Mouse (Mus musculus): ENCODE measurements around the gene Rimbp2.
"Not testable (repeated sequence)": the region's sequence is repeated elsewhere in the genome, so short reads cannot be mapped to it uniquely, and the experiment has no call there.

Rimbp2 gene

GRCm38 (mm10) chr5:128953278-128954070 lies at the start of gene Rimbp2:
Gene Rimbp2, minus strand, starts transcription at chr5:128953486.
- DNase-seq: peak; percentile 57 to 73

GRCm38 (mm10) chr5:129002571-129003011 lies 49.3 kb upstream of the Rimbp2 start:
- peak; percentile 49 to 66 for DNase-seq

GRCm38 (mm10) chr5:129000706-129001468 lies 47.6 kb upstream of the Rimbp2 start:
- DNase-seq: no peak

- DNase-seq: peak; percentile 53 to 74
Measured at GRCm38 (mm10) chr5:128987141-128987954, 34.1 kb upstream of the Rimbp2 start.

DNA sequence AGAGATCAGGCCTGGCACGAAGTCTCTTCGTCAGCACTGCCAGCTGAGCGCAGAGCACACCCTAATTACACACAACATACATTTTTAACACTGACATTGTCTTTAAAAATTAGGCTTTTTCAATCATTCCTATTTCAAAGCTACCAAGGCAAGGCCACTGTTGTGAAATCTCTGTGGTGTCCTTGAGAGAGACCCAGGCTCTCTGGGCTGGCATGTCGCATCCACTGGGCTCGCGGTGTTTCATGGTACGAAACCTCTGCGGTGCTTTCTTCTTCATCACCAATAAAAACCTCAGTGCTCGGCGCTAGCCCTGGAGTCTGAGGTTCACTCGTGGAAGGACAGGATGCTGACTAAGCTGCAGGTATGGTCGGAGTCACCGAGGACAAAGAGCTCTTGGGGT lies 32.7 kb upstream of the Rimbp2 start:
- no peak for DNase-seq

GRCm38 (mm10) chr5:128984536-128984935 lies 31.2 kb upstream of the Rimbp2 start:
- no peak for DNase-seq

- peak; percentile 81 to 84 for DNase-seq
Measured at GRCm38 (mm10) chr5:128981607-128982006, 28.3 kb upstream of the Rimbp2 start.

DNA sequence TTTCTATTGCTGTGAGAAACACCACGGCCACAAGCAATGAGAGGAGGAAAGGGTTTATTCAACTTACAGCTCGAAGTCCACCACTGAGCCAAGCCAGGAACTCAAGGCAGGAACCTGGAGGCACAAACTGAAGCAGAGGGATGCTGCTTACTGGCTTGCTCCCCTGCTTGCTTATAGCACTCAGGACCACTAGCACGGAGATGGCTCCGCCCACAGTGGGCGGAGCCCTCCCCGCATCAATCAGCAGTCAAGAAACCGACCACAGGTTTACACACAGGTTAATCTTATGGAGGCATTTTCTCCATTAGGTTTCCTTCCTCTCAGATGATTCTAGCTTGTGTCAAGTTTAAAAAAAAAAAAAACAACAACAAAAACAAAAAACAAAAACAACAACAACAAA lies 27.6 kb upstream of the Rimbp2 start:
- DNase-seq: no peak

- DNase-seq: no peak
Measured at GRCm38 (mm10) chr5:128978957-128979356, 25.7 kb upstream of the Rimbp2 start.

DNA sequence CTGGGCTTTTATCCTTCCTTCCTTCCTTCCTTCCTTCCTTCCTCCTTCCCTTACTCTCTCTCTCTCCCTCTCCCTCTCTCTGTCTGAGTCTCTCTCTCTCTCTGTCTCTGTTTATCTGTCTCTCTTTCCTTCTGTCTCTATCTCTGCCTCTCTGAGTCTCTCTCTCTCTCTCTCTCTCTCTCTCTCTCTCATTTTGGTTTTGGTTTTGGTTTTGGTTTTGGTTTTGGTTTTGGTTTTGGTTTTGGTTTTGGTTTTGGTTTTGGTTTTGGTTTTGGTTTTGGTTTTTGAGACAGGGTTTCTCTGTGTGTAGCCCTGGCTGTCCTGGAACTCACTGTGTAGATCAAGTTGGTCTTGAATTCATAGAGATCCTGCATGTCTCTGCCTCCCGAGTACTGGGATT lies 24.2 kb upstream of the Rimbp2 start:
- DNase-seq: not testable (repeated sequence)

- peak; percentile 69 to 78 for DNase-seq
Measured at GRCm38 (mm10) chr5:128976266-128976665, 23.0 kb upstream of the Rimbp2 start.

DNA sequence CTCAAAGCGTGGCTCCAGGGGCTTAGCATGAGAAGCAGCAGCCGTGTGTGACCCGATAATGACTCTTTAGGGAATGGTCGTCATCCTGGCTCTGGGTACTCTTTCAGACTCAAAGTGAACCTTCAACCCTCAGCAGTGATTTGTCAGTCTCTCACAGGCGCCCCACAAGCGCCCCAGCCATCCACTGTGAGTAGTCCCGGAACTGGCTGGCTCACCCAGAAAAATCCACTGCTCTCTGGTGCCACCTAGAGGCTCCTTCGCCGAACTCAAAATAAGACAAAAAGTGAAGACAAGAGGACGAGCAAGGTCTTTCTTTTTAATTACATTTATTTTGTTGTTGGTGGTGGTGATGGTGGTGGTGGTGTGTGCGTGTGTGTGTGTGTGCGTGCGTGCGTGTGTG lies 18.0 kb upstream of the Rimbp2 start:
- DNase-seq: peak; percentile 82

- no peak for DNase-seq
Measured at GRCm38 (mm10) chr5:128970878-128971277, 17.6 kb upstream of the Rimbp2 start.

GRCm38 (mm10) chr5:128964353-128964752 lies 11.1 kb upstream of the Rimbp2 start:
- no peak for DNase-seq

DNA sequence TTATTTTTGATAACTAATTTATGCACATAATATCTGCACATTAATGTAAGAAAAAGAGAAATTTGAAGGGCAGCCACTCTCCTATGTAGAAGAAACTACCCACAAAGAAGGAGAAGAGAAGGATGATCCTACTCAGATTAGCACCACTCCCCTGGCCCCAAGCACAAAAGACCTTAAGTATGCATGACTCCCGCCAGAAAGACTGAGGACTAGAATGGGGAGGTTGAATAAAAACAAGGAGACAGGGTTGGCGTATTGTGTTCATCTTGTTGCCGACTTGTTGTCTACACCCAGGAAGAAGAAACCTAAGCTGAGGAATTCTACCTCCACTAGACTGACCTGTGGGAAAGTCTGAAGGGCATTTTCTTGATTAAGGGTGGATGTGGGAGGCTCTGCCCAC lies 5.6 kb upstream of the Rimbp2 start:
- DNase-seq: no peak

DNA sequence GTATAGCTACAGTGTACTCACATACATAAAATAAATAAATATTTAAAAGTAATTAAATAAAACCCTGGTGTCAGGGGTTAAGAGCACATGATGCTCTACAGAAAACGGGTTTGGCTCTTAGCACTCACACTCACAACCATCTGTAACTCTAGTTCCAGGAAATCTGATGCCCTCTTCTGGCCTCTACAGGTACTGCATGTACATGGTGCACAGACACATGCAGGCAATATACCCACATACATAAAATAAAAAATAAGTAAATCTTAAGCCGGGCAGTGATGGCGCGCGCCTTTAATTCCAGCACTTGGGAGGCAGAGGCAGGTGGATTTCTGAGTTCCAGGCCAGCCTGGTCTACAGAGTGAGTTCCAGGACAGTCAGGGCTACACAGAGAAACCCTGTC lies 1.1 kb upstream of the Rimbp2 start:
- DNase-seq: peak; percentile 37 to 41

- DNase-seq: peak in 1 of 2 experiments; percentile 16
Measured at GRCm38 (mm10) chr5:128952291-128953195, 743 bp downstream of the Rimbp2 start.

DNA sequence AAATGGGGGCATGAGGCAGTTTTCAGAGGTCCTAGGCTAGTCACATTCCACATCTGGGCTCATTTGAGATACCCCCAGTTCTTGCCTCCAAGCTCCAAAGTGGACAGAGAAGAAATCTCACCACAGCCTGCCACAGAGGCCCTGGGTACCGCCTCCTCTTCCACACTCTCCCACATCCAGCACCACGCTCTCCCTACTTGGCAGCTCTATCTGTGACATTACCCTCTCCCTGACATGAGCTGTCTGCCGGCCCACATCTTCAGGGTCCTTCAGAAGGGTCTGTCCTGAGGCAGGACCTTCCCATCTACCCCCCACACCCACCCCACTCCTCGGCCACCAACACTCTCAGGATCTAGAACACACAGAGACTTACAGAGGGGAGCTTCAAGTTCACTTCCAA lies 1.8 kb downstream of the Rimbp2 start:
- no peak for DNase-seq

GRCm38 (mm10) chr5:128947093-128947492 lies 6.2 kb downstream of the Rimbp2 start:
- DNase-seq: peak; percentile 38 to 42

DNA sequence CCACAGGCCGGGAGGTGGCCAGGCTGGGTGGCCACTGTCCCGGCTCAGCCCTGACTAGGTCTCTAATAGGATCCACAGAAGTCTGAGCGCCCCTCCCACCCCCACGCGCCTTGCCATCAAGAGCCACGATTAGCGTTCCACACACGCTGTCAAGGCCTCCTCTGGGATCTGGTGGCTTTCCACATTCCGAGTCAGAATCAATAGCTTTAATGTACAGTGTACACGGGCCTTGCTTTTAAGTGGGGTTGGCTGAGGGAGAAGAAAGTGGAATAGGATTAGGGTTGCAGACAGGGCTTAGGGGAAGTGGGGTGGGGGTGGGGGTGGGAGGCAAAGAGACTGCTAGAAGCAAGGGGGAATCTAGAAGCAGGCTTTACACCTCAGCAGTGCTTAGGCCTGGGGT lies 12.8 kb downstream of the Rimbp2 start:
- DNase-seq: no peak

DNA sequence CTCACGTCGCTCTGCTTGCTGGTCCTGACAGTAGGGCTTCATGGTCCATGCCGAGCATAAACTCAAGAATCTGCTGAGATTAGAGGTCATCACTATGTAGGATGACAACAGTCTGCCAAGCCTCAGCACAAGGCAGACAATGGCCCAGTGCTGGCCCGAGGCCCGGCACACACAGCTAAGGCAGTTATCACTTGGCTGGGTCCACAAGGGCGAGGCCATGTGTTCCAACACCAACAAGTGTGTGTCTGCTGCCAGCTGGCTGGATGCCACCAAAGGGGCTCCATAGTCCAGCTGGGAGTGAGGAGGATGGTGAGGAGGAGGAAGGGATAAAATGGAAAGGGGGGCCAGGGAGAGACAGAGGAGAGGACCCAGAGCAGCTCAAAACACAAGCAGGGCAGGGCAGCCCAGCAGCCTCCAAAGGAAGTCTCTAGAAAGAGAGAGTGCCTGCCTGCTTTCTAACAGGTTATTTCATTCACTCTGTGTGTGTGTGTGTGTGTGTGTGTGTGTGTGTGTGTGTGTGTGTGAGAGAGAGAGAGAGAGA lies 17.9 kb downstream of the Rimbp2 start:
- peak; percentile 12 to 26 for DNase-seq

DNA sequence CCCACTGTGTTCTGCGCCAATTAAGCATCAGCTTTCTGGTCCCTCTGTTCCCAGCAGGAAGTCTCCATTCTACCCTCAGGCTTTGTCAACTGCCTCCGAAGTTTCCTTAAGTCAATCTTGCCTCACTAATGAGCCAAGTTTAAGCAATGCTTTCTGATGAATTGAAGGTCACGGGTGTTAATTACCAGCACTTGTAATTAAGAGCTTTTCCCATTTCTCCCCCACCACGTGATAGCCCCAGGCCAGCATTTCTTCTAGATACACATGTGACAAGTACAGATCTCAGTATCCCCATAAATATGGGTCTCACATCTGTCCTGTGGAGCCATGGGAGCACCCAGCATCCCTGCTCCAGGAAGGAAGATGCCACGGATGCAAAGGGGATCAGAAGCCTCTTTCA lies 20.5 kb downstream of the Rimbp2 start:
- DNase-seq: no peak
